Mouse (Mus musculus) heart, postnatal 0 days (tissue): ENCODE data around the gene Nr1i2.

ENCODE experiments used
- CTCF ChIP-seq: IDR thresholded peaks from 2 replicates; pipeline ENCODE4 v1.5.1; 2016; ENCODE audit warnings: antibody characterized with exemption, control low read depth, low read depth
- EP300 ChIP-seq: IDR thresholded peaks from 2 replicates; pipeline ENCODE4 v1.6.1; 2016; ENCODE audit warnings: antibody characterized with exemption, low read depth

DNA sequence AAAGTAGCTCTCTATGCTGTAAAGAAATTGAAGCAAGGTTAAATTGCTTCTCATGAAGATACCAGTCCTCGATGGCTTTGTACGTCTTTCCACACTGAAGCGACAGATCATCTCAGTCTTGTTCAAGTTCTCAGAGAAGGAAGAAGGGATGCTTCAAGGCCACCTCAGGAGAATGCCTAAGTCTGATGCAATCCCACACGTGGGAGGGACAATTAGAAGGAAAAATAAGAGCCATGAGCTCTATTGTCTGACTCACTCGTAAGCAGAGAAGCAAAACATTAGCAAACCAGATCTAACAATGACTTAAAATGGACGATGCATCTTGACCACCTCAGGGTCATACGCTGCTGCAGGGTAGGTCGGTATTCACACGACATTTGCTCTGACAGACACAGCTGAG lies 23.9 kb upstream of the Nr1i2 start:
- no peak for TF ChIP-seq CTCF
- no peak for TF ChIP-seq EP300
